Mouse (Mus musculus) midbrain, embryonic 10.5 days (tissue): Measurements from ENCODE around the gene 9130409I23Rik. TPM values are rescaled to one million over a fixed set of nuclear protein-coding genes. Genes with fewer than 3 reads are reported as not detected.
"Not testable (repeated sequence)": the region's sequence is repeated elsewhere in the genome, so short reads cannot be mapped to it uniquely, and the experiment has no call there.

Experiments used
- DNase-seq: peaks from one replicate; pipeline ENCODE4 v3.0.0-alpha.2; 2017; ENCODE audit warnings: low spot score
- H3K27ac ChIP-seq: fragments of 300-500 bp; sonication (generic); replicated peaks from 2 replicates; pipeline ENCODE4 v1.5.1; 2016; ENCODE audit warnings: mild to moderate bottlenecking
- H3K27me3 ChIP-seq: fragments of 300-500 bp; sonication (generic); 2 replicates; pipeline ENCODE4 v1.6.1; 2016; ENCODE audit warnings: low read depth, mild to moderate bottlenecking; ENCODE audit not compliant: poor library complexity, severe bottlenecking
- H3K36me3 ChIP-seq: fragments of 300-500 bp; sonication (generic); 2 replicates; pipeline ENCODE4 v1.6.1; 2016; ENCODE audit warnings: mild to moderate bottlenecking, moderate library complexity
- H3K4me1 ChIP-seq: fragments of 300-500 bp; sonication (generic); 2 replicates; pipeline ENCODE4 v1.6.1; 2016
- H3K4me3 ChIP-seq: fragments of 300-500 bp; sonication (generic); 2 replicates; pipeline ENCODE4 v1.5.1; 2016; ENCODE audit warnings: mild to moderate bottlenecking, moderate library complexity
- H3K9me3 ChIP-seq: fragments of 300-500 bp; sonication (generic); replicated peaks from 2 replicates; pipeline ENCODE4 v1.6.1; 2016; ENCODE audit warnings: mild to moderate bottlenecking
- WGBS: fragments of 180-500 bp; shearing (Covaris S2); methylation state at CpG from one replicate; pipeline ENCODE4 v1.1.7; 2016; 5-methylcytosine and 5-hydroxymethylcytosine counted together
- polyA plus RNA-seq: library from polyadenylated mRNA; unstranded; fragments of >200 nt; fragmentation: Nextera tagmentation; extraction: Ambion mirVana; gene quantifications from 2 replicates; pipeline ENCODE4 v1.2.1, GENCODE M21; 2016

9130409I23Rik gene
- polyA plus RNA-seq, 1 experiment from 2014 or later, result not detected

DNA sequence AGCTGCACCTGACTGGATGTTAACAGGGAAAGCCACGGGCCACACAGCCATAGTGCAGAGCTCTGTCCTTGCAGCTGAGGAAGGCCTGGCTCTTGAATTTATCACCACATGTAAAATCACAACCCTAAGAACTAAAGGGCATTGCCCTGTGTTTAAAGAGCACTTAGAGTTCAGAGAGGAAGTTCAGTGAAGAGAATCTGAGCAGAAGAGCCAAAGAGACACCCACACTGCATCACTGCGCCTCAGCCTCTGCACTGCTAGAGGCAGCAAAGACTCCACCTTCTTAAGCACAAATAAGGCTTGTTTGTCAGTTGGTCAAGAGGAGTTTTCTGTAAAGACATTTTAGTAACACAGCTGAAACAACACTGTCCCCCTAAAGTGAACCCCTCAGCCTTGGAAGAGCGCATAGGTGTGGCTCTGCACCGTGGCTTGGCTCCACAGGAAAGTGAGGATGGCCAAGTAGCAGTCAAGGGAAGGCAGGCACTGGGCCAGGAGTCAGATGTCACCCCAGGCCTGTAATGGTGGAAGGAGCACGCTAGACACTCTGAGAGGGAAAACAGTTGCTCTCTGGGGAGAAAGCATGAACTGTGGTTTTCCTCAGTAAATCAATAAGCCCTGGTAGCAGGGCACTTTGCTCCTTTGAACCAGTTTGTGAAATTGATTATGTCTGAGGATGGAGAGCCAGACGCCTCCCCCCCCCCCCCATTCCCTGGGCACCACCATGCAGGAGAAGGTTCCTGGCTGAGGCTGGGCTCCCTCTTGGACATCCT is 36.1 kb upstream of the 9130409I23Rik start:
- H3K36me3 ChIP-seq, result no peaks in the 10 kb centered on the region
- DNase-seq, result no peak
- peaks cover 27% of the 10 kb centered on the region for H3K4me1 ChIP-seq
- H3K27ac ChIP-seq, result no peak overlapping the region; the same call in 1 of the 2 replicates
- H3K4me3 ChIP-seq, result no peak overlapping the region
- H3K27me3 ChIP-seq, result peaks cover 40% of the 10 kb centered on the region
- no peaks in the 10 kb centered on the region for H3K9me3 ChIP-seq
- 80% methylated on average over 6 of the region's 6 CpGs for WGBS

GRCm38 (mm10) chr1:181015558-181015957 is 35.5 kb upstream of the 9130409I23Rik start:
- Histone ChIP-seq H3K27me3 (peaks cover 40% of the 10 kb centered on the region), H3K27ac (no peak overlapping the region; the same call in 1 of the 2 replicates), H3K36me3 (no peaks in the 10 kb centered on the region), H3K9me3 (no peaks in the 10 kb centered on the region), H3K4me3 (no peak overlapping the region), H3K4me1 (peaks cover 23% of the 10 kb centered on the region)
- DNase-seq, result no peak

GRCm38 (mm10) chr1:181016045-181016444 is 35.0 kb upstream of the 9130409I23Rik start:
- Histone ChIP-seq H3K9me3 (no peaks in the 10 kb centered on the region), H3K4me3 (peak overlapping the region; percentile 69), H3K36me3 (no peaks in the 10 kb centered on the region), H3K27ac (no peak overlapping the region), H3K4me1 (peaks cover 23% of the 10 kb centered on the region), H3K27me3 (peaks cover 40% of the 10 kb centered on the region)
- no peak for DNase-seq
- 88% methylated on average over 4 of the region's 4 CpGs for WGBS

DNA sequence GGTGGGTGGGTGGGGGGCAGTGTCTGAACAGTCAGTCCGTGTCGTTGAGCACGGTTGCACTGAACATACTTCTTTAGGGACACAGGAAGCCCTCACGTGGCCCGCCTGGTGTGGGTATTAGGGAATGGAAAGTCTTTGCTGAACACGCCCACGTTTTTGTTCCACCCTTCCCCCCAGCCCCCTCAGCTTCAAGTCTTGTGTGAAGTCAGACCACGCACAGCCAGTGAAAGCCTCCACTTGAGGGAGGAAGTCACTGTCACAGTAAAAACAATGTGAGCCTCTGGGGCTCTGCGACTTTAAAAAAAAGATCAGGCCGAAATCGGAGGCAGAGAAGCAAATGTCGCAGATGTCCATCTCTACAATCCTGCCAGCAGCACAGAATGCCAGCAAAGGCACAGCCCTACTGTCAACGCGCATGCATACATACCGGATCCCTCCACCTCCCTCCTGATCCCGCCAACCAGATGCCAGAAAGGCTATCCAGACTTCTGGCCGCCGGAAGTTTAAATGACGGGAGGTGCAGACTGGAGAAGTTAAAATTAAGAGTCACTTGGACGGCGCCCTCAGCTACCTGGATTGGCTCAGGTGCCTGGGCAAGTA is 34.4 kb upstream of the 9130409I23Rik start:
- peaks cover 23% of the 10 kb centered on the region for H3K4me1 ChIP-seq
- no peaks in the 10 kb centered on the region for H3K9me3 ChIP-seq
- WGBS, result 9% methylated on average over 21 of the region's 21 CpGs
- peak; percentile 46 for DNase-seq
- no peaks in the 10 kb centered on the region for H3K36me3 ChIP-seq
- peak overlapping the region; percentile 53; the same call in 1 of the 2 replicates for H3K27ac ChIP-seq
- peak overlapping the region; percentile 69 for H3K4me3 ChIP-seq
- H3K27me3 ChIP-seq, result peaks cover 40% of the 10 kb centered on the region

GRCm38 (mm10) chr1:181017212-181017711 is 33.8 kb upstream of the 9130409I23Rik start:
- peak; percentile 78 for DNase-seq
- Histone ChIP-seq H3K9me3 (no peaks in the 10 kb centered on the region), H3K4me1 (peaks cover 23% of the 10 kb centered on the region), H3K36me3 (no peaks in the 10 kb centered on the region), H3K27ac (peak overlapping the region; percentile 53; the same call in 1 of the 2 replicates), H3K27me3 (peaks cover 40% of the 10 kb centered on the region), H3K4me3 (peak overlapping the region; percentile 69)
- 0% methylated on average over 22 of the region's 22 CpGs for WGBS

GRCm38 (mm10) chr1:181017890-181018420 is 33.1 kb upstream of the 9130409I23Rik start:
- no peaks in the 10 kb centered on the region for H3K9me3 ChIP-seq
- no peaks in the 10 kb centered on the region for H3K36me3 ChIP-seq
- peaks cover 40% of the 10 kb centered on the region for H3K27me3 ChIP-seq
- WGBS, result 78% methylated on average over 13 of the region's 13 CpGs
- H3K27ac ChIP-seq, result no peak overlapping the region
- peaks cover 23% of the 10 kb centered on the region for H3K4me1 ChIP-seq
- H3K4me3 ChIP-seq, result no peak overlapping the region; the same call in 1 of the 2 replicates
- no peak for DNase-seq

- peaks cover 17% of the 10 kb centered on the region for H3K4me1 ChIP-seq
- 72% methylated on average over 5 of the region's 5 CpGs for WGBS
- H3K4me3 ChIP-seq, result no peak within 1 kb of the TSS
- no peak within 1 kb of the TSS for H3K27ac ChIP-seq
- peaks cover 32% of the 10 kb centered on the region for H3K27me3 ChIP-seq
- no peaks in the 10 kb centered on the region for H3K36me3 ChIP-seq
- H3K9me3 ChIP-seq, result no peaks in the 10 kb centered on the region
- no peak for DNase-seq
These were observed 30.1 kb upstream of the 9130409I23Rik start, which contains the start of gene Ephx1 for GRCm38 (mm10) chr1:181020756-181021487. TSS of gene Ephx1 (minus strand) at chr1:181020904.

DNA sequence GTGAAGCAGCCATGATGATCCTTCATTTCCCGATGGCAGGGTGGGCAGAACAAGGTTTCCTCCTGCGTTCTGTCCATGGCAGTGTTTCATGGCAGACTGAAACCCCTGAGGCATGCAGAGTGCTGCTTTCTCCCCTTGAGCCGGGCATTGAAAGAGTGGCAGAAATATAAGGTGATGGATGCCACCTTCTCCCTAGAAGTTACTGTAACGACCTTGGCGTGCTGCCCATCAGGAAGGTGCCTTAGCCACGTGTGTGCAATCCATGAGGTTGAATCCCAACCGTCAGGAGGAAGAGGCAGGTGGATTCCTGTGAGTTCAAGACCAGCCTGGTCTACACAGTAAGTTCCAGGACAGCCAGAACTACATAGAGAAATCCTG is 29.6 kb upstream of the 9130409I23Rik start:
- H3K9me3 ChIP-seq, result no peaks in the 10 kb centered on the region
- no peaks in the 10 kb centered on the region for H3K36me3 ChIP-seq
- 80% methylated on average over 7 of the region's 7 CpGs for WGBS
- H3K27me3 ChIP-seq, result peaks cover 27% of the 10 kb centered on the region
- H3K4me3 ChIP-seq, result no peak overlapping the region
- no peak overlapping the region for H3K27ac ChIP-seq
- H3K4me1 ChIP-seq, result peaks cover 12% of the 10 kb centered on the region
- no peak for DNase-seq

DNA sequence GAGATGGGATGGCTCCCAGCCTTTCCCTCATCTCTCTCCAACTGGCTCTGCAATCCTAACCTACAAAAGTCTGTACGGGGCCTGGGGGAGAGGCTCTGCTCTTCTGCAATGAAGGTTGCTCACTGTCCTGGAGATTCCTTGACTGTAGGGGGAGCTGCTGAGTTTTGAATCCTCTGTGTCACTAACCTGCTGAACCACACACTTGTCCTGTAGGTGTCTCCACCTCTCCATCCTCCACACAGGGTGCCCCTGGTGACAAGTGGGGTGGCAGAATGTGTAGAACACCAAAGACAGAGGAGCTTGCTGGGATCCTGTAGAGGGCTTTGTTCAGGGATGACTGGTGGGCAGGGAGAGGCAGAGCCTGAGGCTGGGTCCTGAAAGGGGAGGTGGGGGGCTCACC is 28.8 kb upstream of the 9130409I23Rik start:
- DNase-seq, result peak; percentile 31
- Histone ChIP-seq H3K27ac (no peak overlapping the region), H3K27me3 (peaks cover 19% of the 10 kb centered on the region), H3K36me3 (no peaks in the 10 kb centered on the region), H3K4me1 (peaks cover 4% of the 10 kb centered on the region), H3K9me3 (no peaks in the 10 kb centered on the region), H3K4me3 (no peak overlapping the region)
- WGBS, result 17% methylated on average over 1 of the region's 1 CpGs

DNA sequence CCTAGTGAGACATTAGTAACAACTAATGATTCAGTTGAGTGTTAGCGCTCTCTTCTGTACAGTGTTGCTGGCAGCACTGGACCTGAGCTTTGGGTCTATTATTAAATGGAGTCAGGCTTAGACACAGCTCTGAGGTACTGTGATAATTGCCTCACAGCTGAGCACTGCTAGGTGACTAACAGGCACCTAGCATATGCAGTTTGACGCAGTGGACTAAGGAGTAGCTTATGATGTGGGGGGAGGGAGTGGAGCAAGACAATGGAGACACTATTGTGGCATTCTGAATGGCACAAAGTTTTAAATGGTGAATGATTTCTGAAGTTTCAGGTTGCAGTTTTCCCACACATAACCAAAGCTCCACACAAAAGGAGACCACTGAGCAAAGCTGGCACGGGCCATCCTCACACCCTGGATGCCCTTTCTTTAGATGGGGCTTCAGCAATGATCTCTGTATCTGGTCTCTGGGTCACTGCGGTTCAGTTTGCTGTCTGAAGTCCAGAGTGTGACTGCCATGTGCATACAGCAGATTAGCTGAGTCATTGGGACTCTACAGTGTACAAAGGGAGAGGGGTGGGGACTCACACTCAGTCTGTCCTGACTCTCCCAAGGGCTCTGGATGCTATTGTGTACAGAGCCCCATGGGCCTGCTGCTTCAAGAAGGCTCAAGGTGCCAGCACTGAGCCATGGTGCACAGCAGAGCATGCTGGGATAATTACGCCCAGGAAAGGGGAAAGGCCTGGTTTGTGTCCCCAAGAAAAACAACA is 15.8 kb upstream of the 9130409I23Rik start:
- not testable (repeated sequence) for H3K27ac ChIP-seq, H3K36me3 ChIP-seq, H3K4me3 ChIP-seq, H3K4me1 ChIP-seq, DNase-seq, H3K27me3 ChIP-seq, H3K9me3 ChIP-seq
- WGBS, result 92% methylated on average over 5 of the region's 5 CpGs

DNA sequence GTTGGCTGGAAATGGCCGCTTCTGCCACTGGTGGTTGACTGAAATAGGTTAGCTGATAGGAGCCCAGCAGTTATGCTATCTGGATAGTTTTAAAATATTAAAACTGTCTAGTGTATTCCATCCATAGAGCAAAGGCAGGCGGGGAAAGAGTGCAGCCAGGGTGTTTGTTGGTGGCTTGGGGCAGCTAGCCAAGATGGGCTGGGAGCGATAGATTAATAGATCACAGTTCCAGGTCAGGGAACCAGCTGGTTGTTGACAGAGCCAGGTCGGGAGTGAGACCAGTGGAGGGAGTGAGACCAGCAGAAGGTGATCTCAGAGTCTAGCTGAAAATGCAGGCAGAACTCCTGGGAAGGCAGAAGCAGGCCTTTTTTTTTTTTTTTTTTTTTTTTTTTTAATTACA is 13.4 kb upstream of the 9130409I23Rik start:
- no peaks in the 10 kb centered on the region for H3K4me1 ChIP-seq
- no peak overlapping the region for H3K27ac ChIP-seq
- H3K27me3 ChIP-seq, result no peaks in the 10 kb centered on the region
- no peak overlapping the region for H3K4me3 ChIP-seq
- H3K9me3 ChIP-seq, result no peaks in the 10 kb centered on the region
- WGBS, result 77% methylated on average over 4 of the region's 4 CpGs
- DNase-seq, result no peak
- H3K36me3 ChIP-seq, result no peaks in the 10 kb centered on the region

DNA sequence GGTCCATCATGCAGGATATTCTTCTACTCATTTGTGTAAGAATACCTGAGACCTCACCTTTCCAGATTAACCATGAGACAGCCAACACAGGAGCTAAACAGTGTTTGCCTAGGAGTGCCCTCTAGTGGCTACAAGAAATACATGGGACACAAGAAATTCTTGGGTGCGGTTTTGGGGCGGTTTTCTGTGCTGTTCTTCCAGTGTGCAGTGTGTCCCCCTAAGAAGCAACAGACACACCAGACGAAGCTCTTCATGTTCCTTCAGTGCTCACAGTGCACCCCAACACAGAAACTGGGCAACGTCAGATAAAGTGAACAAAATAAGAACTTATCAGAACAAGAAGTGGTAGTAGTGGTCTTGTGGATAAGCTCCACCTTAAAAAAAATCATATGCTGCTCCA is 11.4 kb upstream of the 9130409I23Rik start:
- Histone ChIP-seq H3K36me3 (no peaks in the 10 kb centered on the region), H3K4me1 (no peaks in the 10 kb centered on the region), H3K9me3 (no peaks in the 10 kb centered on the region), H3K4me3 (no peak overlapping the region), H3K27me3 (no peaks in the 10 kb centered on the region), H3K27ac (no peak overlapping the region)
- peak; percentile 31 for DNase-seq
- 15% methylated on average over 4 of the region's 4 CpGs for WGBS
